Mouse (Mus musculus): Measurements from ENCODE around the gene Sez6l. TPM values are rescaled to one million over a fixed set of nuclear protein-coding genes. Genes with fewer than 3 reads are reported as not detected.
A peak's percentile ranks its signal among the peaks of the same experiment; 100 is the strongest.

The Sez6l gene
- polyA plus RNA-seq, 1 experiment from 2014 or later: 41.9 TPM

DNA sequence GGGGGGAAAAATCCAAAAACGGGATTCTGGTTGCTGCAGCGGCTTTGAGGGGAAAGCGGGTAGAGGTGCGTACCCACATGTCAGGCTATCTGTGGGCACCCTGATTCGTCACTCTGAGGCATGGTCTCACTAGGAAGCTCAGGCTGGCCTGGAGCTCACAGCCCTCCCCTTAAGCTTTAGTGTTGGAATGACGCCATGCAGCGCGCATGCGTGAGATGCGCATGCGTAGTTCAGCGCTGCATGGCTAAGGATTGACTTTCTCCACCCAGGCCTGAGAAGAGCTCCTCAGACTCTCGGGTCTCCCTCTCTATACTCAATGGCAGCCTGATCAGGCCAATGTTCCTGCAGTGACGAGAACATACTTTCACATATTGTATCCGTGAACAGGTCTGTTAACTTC lies 24.2 kb downstream of the Sez6l start:
- ATAC-seq: no peak
- Histone ChIP-seq H3K27me3 (replicated peaks; ENCODE audit: control insufficient read depth, insufficient read depth, low read length) (no peaks in the 10 kb centered on the region), H3K36me3 (ENCODE audit: control insufficient read depth, insufficient read depth) (no peaks in the 10 kb centered on the region), H3K4me1 (replicated peaks; ENCODE audit: control insufficient read depth, insufficient read depth, low read length) (peaks cover 50% of the 10 kb centered on the region), H3K9me3 (ENCODE audit: control insufficient read depth, low read length) (no peaks in the 10 kb centered on the region), H3K4me3 (replicated peaks; ENCODE audit: low read length) (no peak overlapping the region), H3K27ac (ENCODE audit: low read length) (no peak overlapping the region), H3K4me2 (ENCODE audit: low read length) (no peak overlapping the region), H3K9ac (replicated peaks; ENCODE audit: low read depth, low read length) (no peak overlapping the region)
- WGBS: 83% methylated on average over 15 of the region's 15 CpGs

DNA sequence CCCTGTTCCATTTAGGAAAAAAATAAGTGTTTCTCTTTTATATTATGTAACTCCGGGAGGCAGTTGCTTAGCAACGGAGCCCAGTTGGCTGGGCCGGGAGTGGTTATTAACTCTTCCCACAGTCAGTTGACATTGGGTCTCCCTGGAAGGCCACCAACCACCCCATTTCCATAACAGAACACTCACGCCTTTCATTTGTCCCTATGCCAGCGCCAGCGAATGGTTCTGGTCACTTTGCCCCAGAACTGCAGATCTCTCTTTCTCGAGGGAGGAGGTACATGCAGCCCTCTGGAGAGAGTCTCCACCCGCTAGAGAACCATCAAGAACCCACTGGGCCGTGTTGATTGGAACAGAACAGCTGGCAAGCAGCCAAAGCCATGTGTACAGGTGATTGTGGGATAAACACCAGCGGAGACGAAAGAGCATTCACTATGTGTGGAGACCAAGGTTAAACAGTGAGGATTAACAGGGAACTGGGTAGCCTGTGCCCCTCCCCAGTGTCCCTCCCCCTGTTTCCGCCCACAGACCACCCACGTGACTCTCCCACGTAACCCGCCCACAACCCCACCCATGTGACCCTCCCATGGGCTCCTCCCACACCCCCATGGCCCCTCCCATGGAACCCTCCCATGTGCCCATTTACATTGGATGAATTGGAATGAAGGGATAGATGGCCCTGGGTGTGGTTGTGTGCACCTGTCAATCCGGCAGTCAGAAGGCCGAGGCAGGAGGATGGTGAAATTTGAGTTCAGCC lies 24.8 kb downstream of the Sez6l start:
- H3K27me3 ChIP-seq (replicated peaks; ENCODE audit: control insufficient read depth, insufficient read depth, low read length): no peaks in the 10 kb centered on the region
- no peak overlapping the region for H3K4me3 ChIP-seq (replicated peaks; ENCODE audit: low read length)
- H3K4me1 ChIP-seq (replicated peaks; ENCODE audit: control insufficient read depth, insufficient read depth, low read length): peaks cover 50% of the 10 kb centered on the region
- no peak overlapping the region for H3K9ac ChIP-seq (replicated peaks; ENCODE audit: low read depth, low read length)
- H3K9me3 ChIP-seq (ENCODE audit: control insufficient read depth, low read length): no peaks in the 10 kb centered on the region
- whole genome bisulfite sequencing: 26% methylated on average over 16 of the region's 17 CpGs
- H3K27ac ChIP-seq (ENCODE audit: low read length): peak overlapping the region; percentile 76
- H3K36me3 ChIP-seq (ENCODE audit: control insufficient read depth, insufficient read depth): no peaks in the 10 kb centered on the region
- peak overlapping the region; percentile 47 for H3K4me2 ChIP-seq (ENCODE audit: low read length)
- ATAC-seq: peak; percentile 54

DNA sequence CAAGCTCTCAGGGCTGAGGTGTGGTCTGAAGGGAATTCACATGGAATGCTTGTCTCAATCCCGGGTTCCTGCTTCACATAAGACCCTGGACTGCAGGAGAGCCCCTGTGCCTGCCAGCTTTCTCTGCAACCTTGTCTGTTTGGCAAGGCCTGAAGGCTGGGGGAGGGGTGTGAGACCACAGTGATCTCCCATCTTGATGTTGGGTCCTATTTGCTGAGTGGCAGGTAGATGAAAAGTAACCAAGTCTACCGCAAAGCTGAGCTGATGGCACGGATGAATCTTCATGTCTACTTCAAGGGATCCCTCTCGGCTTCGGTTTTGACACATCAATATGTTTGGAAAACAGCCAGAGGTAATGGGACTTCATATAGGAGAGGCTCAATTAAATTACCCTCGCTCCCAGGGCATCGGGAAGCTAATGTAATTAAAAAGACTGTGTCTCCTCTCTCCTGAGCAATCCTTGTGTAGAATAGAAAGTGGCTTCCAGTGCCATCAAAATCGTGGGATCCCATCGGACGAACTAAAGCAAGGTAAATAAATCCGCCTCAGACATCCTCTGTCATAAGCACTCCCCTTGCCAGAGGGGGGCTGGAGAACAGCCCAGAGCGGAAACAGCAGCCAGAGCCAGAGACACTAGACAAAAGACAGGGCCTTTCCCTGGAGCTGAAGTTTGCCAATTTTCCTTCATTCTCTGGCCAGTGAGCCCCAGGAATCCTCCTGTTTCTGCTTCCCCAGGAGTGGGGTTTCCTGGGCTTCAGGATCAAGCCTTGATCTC lies 28.0 kb downstream of the Sez6l start:
- Histone ChIP-seq H3K4me2 (ENCODE audit: low read length) (no peak overlapping the region), H3K9ac (replicated peaks; ENCODE audit: low read depth, low read length) (0 out of 2 replicates have a peak overlapping the region, but pooled peaks have one; percentile 20), H3K36me3 (ENCODE audit: control insufficient read depth, insufficient read depth) (no peaks in the 10 kb centered on the region), H3K4me1 (replicated peaks; ENCODE audit: control insufficient read depth, insufficient read depth, low read length) (peaks cover 55% of the 10 kb centered on the region), H3K27ac (ENCODE audit: low read length) (peak overlapping the region; percentile 62), H3K27me3 (replicated peaks; ENCODE audit: control insufficient read depth, insufficient read depth, low read length) (no peaks in the 10 kb centered on the region), H3K4me3 (replicated peaks; ENCODE audit: low read length) (no peak overlapping the region), H3K9me3 (ENCODE audit: control insufficient read depth, low read length) (no peaks in the 10 kb centered on the region)
- ATAC-seq: peak; percentile 51
- 25% methylated on average over 12 of the region's 12 CpGs for WGBS

DNA sequence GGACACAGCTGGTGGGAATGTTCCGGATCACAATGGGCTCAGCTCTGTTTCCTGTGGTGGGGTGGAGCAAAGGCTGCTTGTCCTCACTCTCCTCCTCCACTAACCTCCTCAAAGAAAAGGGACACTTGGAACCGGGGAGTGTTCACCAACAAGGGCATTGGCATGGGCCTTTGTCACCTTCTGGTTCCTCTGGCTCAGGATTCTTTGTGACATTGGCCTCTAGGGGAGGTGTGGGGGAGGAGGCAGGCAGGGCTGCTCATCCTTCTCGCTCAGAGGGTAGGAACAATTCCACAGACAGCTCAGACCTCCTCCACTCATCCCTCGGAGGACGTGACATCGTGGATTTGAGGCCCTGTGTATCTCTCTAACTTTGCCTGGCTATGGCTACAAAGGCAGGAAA lies 30.2 kb downstream of the Sez6l start:
- Histone ChIP-seq H3K9me3 (ENCODE audit: control insufficient read depth, low read length) (no peaks in the 10 kb centered on the region), H3K4me2 (ENCODE audit: low read length) (no peak overlapping the region), H3K4me3 (replicated peaks; ENCODE audit: low read length) (no peak overlapping the region), H3K9ac (replicated peaks; ENCODE audit: low read depth, low read length) (no peak overlapping the region), H3K36me3 (ENCODE audit: control insufficient read depth, insufficient read depth) (no peaks in the 10 kb centered on the region), H3K27ac (ENCODE audit: low read length) (no peak overlapping the region), H3K27me3 (replicated peaks; ENCODE audit: control insufficient read depth, insufficient read depth, low read length) (no peaks in the 10 kb centered on the region), H3K4me1 (replicated peaks; ENCODE audit: control insufficient read depth, insufficient read depth, low read length) (peaks cover 47% of the 10 kb centered on the region)
- no peak for ATAC-seq
- 67% methylated on average over 6 of the region's 6 CpGs for WGBS

DNA sequence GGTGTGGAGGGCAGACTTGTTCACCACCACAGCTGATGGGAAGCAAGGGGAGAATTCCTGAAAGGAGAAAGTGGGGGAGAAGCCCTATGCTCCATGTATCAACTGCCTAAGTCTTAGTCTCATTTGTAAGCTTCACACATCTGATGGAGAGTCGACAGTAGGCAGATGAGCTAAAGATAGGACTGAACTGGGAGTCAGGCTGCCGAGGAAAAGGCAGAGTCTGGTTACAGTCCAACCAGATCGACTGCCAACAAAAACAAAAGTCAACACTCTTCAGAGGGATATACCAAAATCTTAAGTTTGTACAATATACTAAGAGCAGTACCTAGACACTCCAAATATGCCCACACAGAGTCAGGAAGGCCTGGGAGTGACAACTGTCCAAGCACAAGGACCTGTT lies 38.7 kb downstream of the Sez6l start:
- H3K36me3 ChIP-seq (ENCODE audit: control insufficient read depth, insufficient read depth): 0 out of 2 replicates have a peak, but pooled peaks cover 3% of the 10 kb centered on the region
- WGBS: 71% methylated on average over 3 of the region's 3 CpGs

DNA sequence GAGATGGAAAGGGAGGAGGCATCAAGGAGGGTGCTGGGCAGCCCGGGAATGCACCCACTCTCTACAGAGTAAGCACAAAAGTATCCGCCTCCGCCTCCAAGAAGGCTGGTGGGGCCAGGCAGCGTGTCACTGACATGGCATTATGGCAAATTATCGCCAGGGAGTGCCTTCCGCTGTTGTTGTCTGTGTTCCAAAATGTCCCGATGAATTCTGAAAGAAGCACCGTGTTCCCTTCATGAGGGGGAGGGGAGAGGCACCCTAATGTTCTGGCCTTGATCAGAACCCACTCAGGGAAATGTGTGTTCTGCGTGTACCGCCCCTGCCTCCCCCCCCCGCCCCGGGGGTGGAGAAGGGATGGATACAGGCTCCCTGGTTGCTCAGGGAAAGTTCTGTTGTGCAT lies 41.1 kb downstream of the Sez6l start:
- 64% methylated on average over 12 of the region's 12 CpGs for WGBS
- peaks cover 6% of the 10 kb centered on the region; the same call in 1 of the 2 replicates for H3K4me1 ChIP-seq (replicated peaks; ENCODE audit: control insufficient read depth, insufficient read depth, low read length)
- no peak overlapping the region for H3K27ac ChIP-seq (ENCODE audit: low read length)
- no peak overlapping the region for H3K4me2 ChIP-seq (ENCODE audit: low read length)
- H3K27me3 ChIP-seq (replicated peaks; ENCODE audit: control insufficient read depth, insufficient read depth, low read length): no peaks in the 10 kb centered on the region
- H3K36me3 ChIP-seq (ENCODE audit: control insufficient read depth, insufficient read depth): 0 out of 2 replicates have a peak, but pooled peaks cover 3% of the 10 kb centered on the region
- no peak for ATAC-seq
- H3K9me3 ChIP-seq (ENCODE audit: control insufficient read depth, low read length): no peaks in the 10 kb centered on the region; the same call in 1 of the 2 replicates
- no peak overlapping the region for H3K4me3 ChIP-seq (replicated peaks; ENCODE audit: low read length)
- no peak overlapping the region for H3K9ac ChIP-seq (replicated peaks; ENCODE audit: low read depth, low read length)

More for the DNA sequence above, 38.7 kb downstream of the Sez6l start:
- Histone ChIP-seq H3K9me3 (ENCODE audit: control insufficient read depth, low read length) (no peaks in the 10 kb centered on the region), H3K4me2 (ENCODE audit: low read length) (no peak overlapping the region), H3K4me3 (replicated peaks; ENCODE audit: low read length) (no peak overlapping the region), H3K27ac (ENCODE audit: low read length) (no peak overlapping the region), H3K9ac (replicated peaks; ENCODE audit: low read depth, low read length) (no peak overlapping the region), H3K4me1 (replicated peaks; ENCODE audit: control insufficient read depth, insufficient read depth, low read length) (peaks cover 8% of the 10 kb centered on the region; the same call in 1 of the 2 replicates), H3K27me3 (replicated peaks; ENCODE audit: control insufficient read depth, insufficient read depth, low read length) (no peaks in the 10 kb centered on the region)
- no peak for ATAC-seq

DNA sequence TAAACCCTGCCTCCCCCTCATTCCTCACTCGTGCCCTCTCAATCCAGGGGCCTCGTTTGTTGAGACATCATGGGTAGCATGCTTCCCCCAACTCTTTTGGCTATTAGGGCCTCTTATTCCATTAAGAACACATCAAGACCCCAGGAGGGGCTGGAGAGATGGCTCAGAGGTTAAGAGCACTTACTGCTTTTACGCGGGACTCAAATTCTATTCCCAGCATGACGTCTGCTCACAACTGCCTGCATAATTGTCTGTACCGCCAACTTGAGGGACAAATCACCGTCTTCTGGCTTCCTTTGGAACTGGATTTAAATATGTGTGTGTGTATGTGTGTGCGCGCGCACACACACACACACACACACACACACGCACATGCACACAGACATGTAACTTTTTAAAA lies 42.8 kb downstream of the Sez6l start:
- Histone ChIP-seq H3K27me3 (replicated peaks; ENCODE audit: control insufficient read depth, insufficient read depth, low read length) (no peaks in the 10 kb centered on the region), H3K9ac (replicated peaks; ENCODE audit: low read depth, low read length) (no peak overlapping the region), H3K9me3 (ENCODE audit: control insufficient read depth, low read length) (no peaks in the 10 kb centered on the region; the same call in 1 of the 2 replicates), H3K27ac (ENCODE audit: low read length) (no peak overlapping the region), H3K36me3 (ENCODE audit: control insufficient read depth, insufficient read depth) (no peaks in the 10 kb centered on the region), H3K4me2 (ENCODE audit: low read length) (no peak overlapping the region), H3K4me3 (replicated peaks; ENCODE audit: low read length) (no peak overlapping the region), H3K4me1 (replicated peaks; ENCODE audit: control insufficient read depth, insufficient read depth, low read length) (peaks cover 6% of the 10 kb centered on the region; the same call in 1 of the 2 replicates)
- ATAC-seq: no peak
- 36% methylated on average over 11 of the region's 11 CpGs for WGBS

DNA sequence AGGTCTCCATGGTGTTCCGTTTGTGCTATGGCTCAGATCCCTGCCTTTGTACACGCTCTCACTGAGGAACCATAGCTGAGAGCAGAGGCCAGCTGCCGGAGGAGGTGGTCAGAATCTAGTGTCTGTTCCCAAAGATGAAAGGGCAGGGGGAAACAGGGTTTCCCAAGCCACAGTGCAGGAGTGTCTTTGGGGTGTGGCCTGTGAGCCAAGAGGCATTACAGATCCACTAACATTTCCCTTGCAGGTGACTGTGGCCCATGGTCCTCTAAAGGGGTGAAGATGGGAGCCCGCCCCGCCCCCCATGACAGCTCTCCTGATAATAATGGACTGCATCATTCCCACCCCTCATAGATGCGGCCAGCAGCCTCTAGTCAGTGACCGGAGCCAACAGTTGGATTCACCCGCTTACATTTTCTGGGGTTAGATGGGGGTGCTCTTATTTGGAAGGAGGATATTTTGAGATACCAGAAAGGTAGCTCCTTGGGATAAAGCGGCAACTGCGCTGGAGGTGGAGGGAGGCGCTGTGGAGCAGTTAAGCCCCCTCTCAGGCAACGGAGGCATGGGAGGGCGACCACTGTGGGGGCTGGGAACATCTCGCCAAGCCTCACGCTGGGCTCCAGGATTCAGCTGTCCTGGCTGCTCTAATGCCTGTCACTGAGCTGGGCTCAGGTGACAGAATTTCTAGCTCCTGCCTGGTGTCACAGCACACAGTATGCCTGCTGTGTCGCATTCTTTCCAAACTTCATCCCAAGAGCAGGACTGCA lies 43.5 kb downstream of the Sez6l start:
- WGBS: 48% methylated on average over 16 of the region's 16 CpGs
- Histone ChIP-seq H3K9ac (replicated peaks; ENCODE audit: low read depth, low read length) (no peak overlapping the region), H3K27me3 (replicated peaks; ENCODE audit: control insufficient read depth, insufficient read depth, low read length) (no peaks in the 10 kb centered on the region), H3K4me3 (replicated peaks; ENCODE audit: low read length) (no peak overlapping the region), H3K9me3 (ENCODE audit: control insufficient read depth, low read length) (no peaks in the 10 kb centered on the region; the same call in 1 of the 2 replicates), H3K36me3 (ENCODE audit: control insufficient read depth, insufficient read depth) (no peaks in the 10 kb centered on the region), H3K4me1 (replicated peaks; ENCODE audit: control insufficient read depth, insufficient read depth, low read length) (peaks cover 11% of the 10 kb centered on the region), H3K4me2 (ENCODE audit: low read length) (no peak overlapping the region), H3K27ac (ENCODE audit: low read length) (no peak overlapping the region)
- no peak for ATAC-seq

DNA sequence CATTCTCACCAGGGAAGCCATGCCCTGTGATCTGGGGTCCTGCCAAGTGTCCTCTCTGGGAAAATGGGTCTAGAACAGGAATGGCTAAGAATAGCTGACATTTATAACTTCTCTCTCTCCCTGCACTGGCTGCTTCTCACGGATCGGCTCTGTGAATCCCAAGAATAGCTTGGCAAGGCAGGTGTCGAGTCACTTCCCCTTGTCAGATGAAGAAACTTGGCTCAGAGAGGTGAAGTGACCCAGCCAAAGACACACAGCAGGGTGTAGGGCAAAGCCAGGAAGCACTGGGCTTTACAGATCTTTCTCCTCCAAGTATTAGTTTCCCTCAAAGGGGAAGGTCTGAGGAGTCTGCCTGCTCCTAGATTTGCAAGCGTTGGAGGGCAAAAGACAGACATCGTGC lies 44.1 kb downstream of the Sez6l start:
- no peak for ATAC-seq
- Histone ChIP-seq H3K4me2 (ENCODE audit: low read length) (no peak overlapping the region), H3K36me3 (ENCODE audit: control insufficient read depth, insufficient read depth) (no peaks in the 10 kb centered on the region), H3K9ac (replicated peaks; ENCODE audit: low read depth, low read length) (no peak overlapping the region), H3K9me3 (ENCODE audit: control insufficient read depth, low read length) (no peaks in the 10 kb centered on the region; the same call in 1 of the 2 replicates), H3K4me3 (replicated peaks; ENCODE audit: low read length) (no peak overlapping the region), H3K4me1 (replicated peaks; ENCODE audit: control insufficient read depth, insufficient read depth, low read length) (peaks cover 13% of the 10 kb centered on the region), H3K27ac (ENCODE audit: low read length) (no peak overlapping the region), H3K27me3 (replicated peaks; ENCODE audit: control insufficient read depth, insufficient read depth, low read length) (no peaks in the 10 kb centered on the region)
- 82% methylated on average over 5 of the region's 5 CpGs for WGBS
